Mouse (Mus musculus) erythroblast, embryonic 14.5 days (primary cell): ENCODE measurements around the gene Slc35g2.

Experiments used
- GATA1 ChIP-seq: IDR thresholded peaks from 2 replicates; pipeline ENCODE4 v1.6.1; 2012; ENCODE audit warnings: low read length, inconsistent platforms, mixed read lengths
- TAL1 ChIP-seq: IDR thresholded peaks from 3 replicates; pipeline ENCODE4 v1.6.1; 2012; ENCODE audit warnings: low read length, inconsistent platforms, mixed read lengths

GRCm38 (mm10) chr9:100525225-100525624 is 45.7 kb downstream of the Slc35g2 start:
- TF ChIP-seq GATA1 (no peak), TAL1 (no peak)
